ENCODE assay signal across 14 mouse cellular contexts in genomic region chr8:108935834-108936694, GRCm38 (mm10).
DNase-seq lines count a peak whose midpoint lies in the region; ATAC-seq and TF ChIP-seq lines count a peak whose summit lies in the region.
"Had no signal": no experiment of that assay in that cellular context is flagged by ENCODE, and none has a peak within 500 bp of the region (broad histone marks: within the 10 kb centered on the region; RNA-seq: fewer than 3 reads in every experiment).

No protein-coding gene starts in this region.

- DNase-seq in forebrain, embryonic 11.5 days (ENCODE audit: low spot score), result no peak
- no peak for DNase-seq in midbrain, embryonic 11.5 days (ENCODE audit: low spot score, missing footprints)
- no peak for DNase-seq in stomach, postnatal 0 days (ENCODE audit: low spot score)
- DNase-seq in heart, adult 18-20 months, result no peak
- no peak for DNase-seq in frontal cortex, postnatal 14 days (ENCODE audit: low spot score in 2 of 2)
- DNase-seq: cerebellum, adult 11-12 months; gastrocnemius, postnatal 25 days; kidney, adult 8-10 months; liver, embryonic 13.5 days; lung, postnatal 4 days had no signal

- no peaks in the 10 kb centered on the region for H3K27me3 ChIP-seq in forebrain, embryonic 13.5 days
- H3K27me3 ChIP-seq in forebrain, embryonic 11.5 days (ENCODE audit: control insufficient read depth, insufficient read depth, low read length), result no peaks in the 10 kb centered on the region
- H3K27me3 ChIP-seq in midbrain, embryonic 12.5 days, result no peaks in the 10 kb centered on the region
- no peaks in the 10 kb centered on the region for H3K27me3 ChIP-seq in midbrain, embryonic 11.5 days (ENCODE audit: control insufficient read depth, insufficient read depth, low read length)
- H3K27me3 ChIP-seq in intestine, embryonic 15.5 days (replicated peaks), result no peaks in the 10 kb centered on the region
- no peaks in the 10 kb centered on the region for H3K27me3 ChIP-seq in stomach, postnatal 0 days (ENCODE audit: control insufficient read depth, insufficient read depth, low read length)
- H3K27me3 ChIP-seq: heart, embryonic 15.5 days had no signal

- WGBS in forebrain, embryonic 13.5 days, result 62% methylated on average over 18 of the region's 18 CpGs
- 86% methylated on average over 18 of the region's 18 CpGs for WGBS in forebrain, embryonic 11.5 days
- 84% methylated on average over 18 of the region's 18 CpGs for WGBS in midbrain, embryonic 12.5 days
- WGBS in midbrain, embryonic 11.5 days, result 85% methylated on average over 18 of the region's 18 CpGs
- WGBS in intestine, embryonic 15.5 days, result 72% methylated on average over 18 of the region's 18 CpGs
- 64% methylated on average over 18 of the region's 18 CpGs for WGBS in stomach, postnatal 0 days

- no peak for TF ChIP-seq CTCF in stomach, postnatal 0 days (IDR thresholded peaks at IDR 0.05; ENCODE audit: low read depth)

- TF ChIP-seq EP300 in stomach, postnatal 0 days (optimal IDR thresholded peaks at IDR 0.05), result peak; percentile 43

- H3K27ac ChIP-seq in forebrain, embryonic 13.5 days, result peak overlapping the region; percentile 69
- no peak overlapping the region for H3K27ac ChIP-seq in forebrain, embryonic 11.5 days (ENCODE audit: low read depth, low read length)
- H3K27ac ChIP-seq in midbrain, embryonic 12.5 days (replicated peaks), result peak overlapping the region; percentile 63
- H3K27ac ChIP-seq in midbrain, embryonic 11.5 days (ENCODE audit: low read depth, low read length), result no peak overlapping the region; the same call in 1 of the 2 replicates
- H3K27ac ChIP-seq in intestine, embryonic 15.5 days, result no peak overlapping the region
- H3K27ac ChIP-seq in stomach, postnatal 0 days (replicated peaks), result no peak overlapping the region
- H3K27ac ChIP-seq: heart, embryonic 15.5 days; liver, embryonic 13.5 days had no signal

- H3K36me3 ChIP-seq in forebrain, embryonic 13.5 days (ENCODE audit: poor library complexity, severe bottlenecking), result peaks cover 37% of the 10 kb centered on the region; the same call in 1 of the 2 replicates
- H3K36me3 ChIP-seq in forebrain, embryonic 11.5 days (ENCODE audit: control insufficient read depth, insufficient read depth, low read length), result no peaks in the 10 kb centered on the region; the same call in 1 of the 2 replicates
- H3K36me3 ChIP-seq in midbrain, embryonic 12.5 days, result peaks cover 58% of the 10 kb centered on the region
- H3K36me3 ChIP-seq in midbrain, embryonic 11.5 days (ENCODE audit: control insufficient read depth, insufficient read depth, low read length), result peaks cover 6% of the 10 kb centered on the region
- H3K36me3 ChIP-seq in intestine, embryonic 15.5 days, result peaks cover 9% of the 10 kb centered on the region; the same call in 1 of the 2 replicates
- H3K36me3 ChIP-seq in stomach, postnatal 0 days (ENCODE audit: control insufficient read depth, insufficient read depth, low read length), result peaks cover 14% of the 10 kb centered on the region
- H3K36me3 ChIP-seq: heart, embryonic 15.5 days had no signal

- no peak overlapping the region for H3K4me2 ChIP-seq in forebrain, embryonic 13.5 days
- no peak overlapping the region for H3K4me2 ChIP-seq in forebrain, embryonic 11.5 days (ENCODE audit: low read depth, low read length, severe bottlenecking)
- no peak overlapping the region for H3K4me2 ChIP-seq in midbrain, embryonic 12.5 days (replicated peaks)
- H3K4me2 ChIP-seq in midbrain, embryonic 11.5 days, result no peak overlapping the region
- no peak overlapping the region for H3K4me2 ChIP-seq in intestine, embryonic 15.5 days (replicated peaks)
- H3K4me2 ChIP-seq in stomach, postnatal 0 days (replicated peaks; ENCODE audit: low read depth), result no peak overlapping the region
- H3K4me2 ChIP-seq: heart, embryonic 15.5 days; liver, embryonic 13.5 days had no signal

- H3K9ac ChIP-seq in forebrain, embryonic 13.5 days, result no peak overlapping the region
- H3K9ac ChIP-seq in forebrain, embryonic 11.5 days (ENCODE audit: low read length), result no peak overlapping the region
- H3K9ac ChIP-seq in midbrain, embryonic 12.5 days (replicated peaks), result no peak overlapping the region
- H3K9ac ChIP-seq in midbrain, embryonic 11.5 days (ENCODE audit: low read length), result no peak overlapping the region
- no peak overlapping the region for H3K9ac ChIP-seq in intestine, embryonic 15.5 days
- no peak overlapping the region for H3K9ac ChIP-seq in stomach, postnatal 0 days (ENCODE audit: low read length)
- H3K9ac ChIP-seq: heart, embryonic 15.5 days; liver, embryonic 13.5 days had no signal

- H3K9me3 ChIP-seq in forebrain, embryonic 13.5 days (replicated peaks), result peaks cover 4% of the 10 kb centered on the region; the same call in 1 of the 2 replicates
- H3K9me3 ChIP-seq in forebrain, embryonic 11.5 days (ENCODE audit: control insufficient read depth, low read length), result peaks cover 3% of the 10 kb centered on the region; the same call in 1 of the 2 replicates
- 0 out of 2 replicates have a peak, but pooled peaks cover 3% of the 10 kb centered on the region for H3K9me3 ChIP-seq in midbrain, embryonic 12.5 days
- peaks cover 3% of the 10 kb centered on the region; the same call in 1 of the 2 replicates for H3K9me3 ChIP-seq in midbrain, embryonic 11.5 days (ENCODE audit: control insufficient read depth, low read length)
- no peaks in the 10 kb centered on the region for H3K9me3 ChIP-seq in intestine, embryonic 15.5 days
- H3K9me3 ChIP-seq in stomach, postnatal 0 days (ENCODE audit: control insufficient read depth, low read length), result no peaks in the 10 kb centered on the region
- H3K9me3 ChIP-seq: heart, embryonic 15.5 days; liver, embryonic 13.5 days had no signal

- no peak overlapping the region for H3K4me3 ChIP-seq in forebrain, embryonic 13.5 days
- no peak overlapping the region for H3K4me3 ChIP-seq in forebrain, embryonic 11.5 days (ENCODE audit: low read depth, low read length)
- H3K4me3 ChIP-seq in midbrain, embryonic 12.5 days, result no peak overlapping the region
- H3K4me3 ChIP-seq in midbrain, embryonic 11.5 days (ENCODE audit: low read depth, low read length), result no peak overlapping the region
- H3K4me3 ChIP-seq in intestine, embryonic 15.5 days (replicated peaks), result no peak overlapping the region
- H3K4me3 ChIP-seq in stomach, postnatal 0 days (ENCODE audit: low read depth, low read length), result no peak overlapping the region
- H3K4me3 ChIP-seq: heart, embryonic 15.5 days; liver, embryonic 13.5 days had no signal

- peaks cover 39% of the 10 kb centered on the region for H3K4me1 ChIP-seq in forebrain, embryonic 13.5 days
- H3K4me1 ChIP-seq in forebrain, embryonic 11.5 days (replicated peaks; ENCODE audit: control insufficient read depth, insufficient read depth, low read length), result peaks cover 10% of the 10 kb centered on the region; the same call in 1 of the 2 replicates
- H3K4me1 ChIP-seq in midbrain, embryonic 12.5 days, result peaks cover 40% of the 10 kb centered on the region
- H3K4me1 ChIP-seq in midbrain, embryonic 11.5 days (ENCODE audit: control insufficient read depth, insufficient read depth, low read length), result peaks cover 7% of the 10 kb centered on the region
- 0 out of 2 replicates have a peak, but pooled peaks cover 8% of the 10 kb centered on the region for H3K4me1 ChIP-seq in intestine, embryonic 15.5 days (replicated peaks)
- no peaks in the 10 kb centered on the region for H3K4me1 ChIP-seq in stomach, postnatal 0 days (replicated peaks; ENCODE audit: control insufficient read depth, insufficient read depth)
- H3K4me1 ChIP-seq: heart, embryonic 15.5 days had no signal

- ATAC-seq in forebrain, embryonic 13.5 days, result no peak
- no peak for ATAC-seq in forebrain, embryonic 11.5 days (replicated peaks; ENCODE audit: low FRiP score)
- no peak for ATAC-seq in midbrain, embryonic 12.5 days (ENCODE audit: low FRiP score, low read depth)
- ATAC-seq in midbrain, embryonic 11.5 days (ENCODE audit: low FRiP score), result no peak
- peak; percentile 86 for ATAC-seq in intestine, embryonic 15.5 days
- no peak for ATAC-seq in stomach, postnatal 0 days (ENCODE audit: low FRiP score, low TSS enrichment)

Comparison
In these comparisons a context has a peak if more than half of its experiments do, and no peak if none do; other contexts are left out.
1. H3K27ac ChIP-seq: peak in forebrain, embryonic 13.5 days (single experiment) and midbrain, embryonic 12.5 days (single experiment); none in forebrain, embryonic 11.5 days (single experiment), midbrain, embryonic 11.5 days (single experiment), intestine, embryonic 15.5 days (single experiment) and stomach, postnatal 0 days (single experiment).